Mouse (Mus musculus) thymus, postnatal 25 days (tissue): ENCODE measurements around the gene Olfr1494.

ENCODE experiments used
- DNase-seq: peaks from one replicate; pipeline ENCODE4 v3.0.0; 2022

Olfr1494 gene

GRCm38 (mm10) chr19:13739428-13739827, at the start of gene Olfr1494:
Gene Olfr1494 (plus strand): TSS chr19:13739728.
- DNase-seq, result no peak

DNA sequence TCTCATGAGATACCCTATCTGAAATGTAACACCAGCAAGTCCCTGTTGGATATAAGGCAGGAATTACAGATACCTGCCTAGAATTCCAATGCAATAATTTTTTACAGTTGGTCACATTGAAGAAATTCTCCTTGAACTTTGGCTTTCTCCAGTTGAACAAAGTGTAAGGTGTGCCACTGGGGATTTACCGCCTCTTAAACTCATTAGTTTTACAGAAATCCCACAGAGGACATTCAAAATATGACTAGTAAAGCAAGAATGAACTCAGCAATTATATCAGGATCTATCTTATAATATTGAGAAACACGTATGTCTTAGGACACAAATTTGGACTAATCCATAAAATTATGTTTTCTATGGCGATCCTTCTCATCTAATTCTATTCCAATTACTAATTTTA, 42.6 kb upstream of the Olfr1494 start, which contains the start of gene Olfr1491:
Gene Olfr1491, plus strand, starts transcription at position 301 of the 400 bp plus-strand sequence.
- DNase-seq, result no peak

GRCm38 (mm10) chr19:13722978-13723377, 16.6 kb upstream of the Olfr1494 start, which contains the start of gene Olfr1493-ps1:
Gene Olfr1493-ps1 (plus strand): TSS chr19:13723278.
- DNase-seq, result no peak

DNA sequence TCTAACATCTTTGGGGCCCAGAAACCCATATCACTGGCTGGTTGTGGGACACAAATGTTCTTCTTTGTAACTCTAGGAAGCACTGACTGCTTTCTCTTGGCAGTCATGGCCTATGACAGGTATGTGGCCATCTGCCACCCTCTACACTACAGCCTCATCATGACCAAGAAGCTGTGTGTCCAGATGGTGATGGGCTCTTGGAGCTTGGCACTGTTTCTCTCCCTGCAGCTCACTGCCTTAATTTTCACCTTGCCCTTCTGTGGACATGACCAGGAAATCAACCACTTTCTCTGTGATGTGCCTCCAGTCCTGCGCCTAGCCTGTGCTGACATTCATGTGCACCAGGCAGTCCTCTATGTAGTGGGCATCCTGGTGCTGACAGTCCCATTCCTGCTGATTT, 9.8 kb downstream of the Olfr1494 start:
- no peak for DNase-seq

DNA sequence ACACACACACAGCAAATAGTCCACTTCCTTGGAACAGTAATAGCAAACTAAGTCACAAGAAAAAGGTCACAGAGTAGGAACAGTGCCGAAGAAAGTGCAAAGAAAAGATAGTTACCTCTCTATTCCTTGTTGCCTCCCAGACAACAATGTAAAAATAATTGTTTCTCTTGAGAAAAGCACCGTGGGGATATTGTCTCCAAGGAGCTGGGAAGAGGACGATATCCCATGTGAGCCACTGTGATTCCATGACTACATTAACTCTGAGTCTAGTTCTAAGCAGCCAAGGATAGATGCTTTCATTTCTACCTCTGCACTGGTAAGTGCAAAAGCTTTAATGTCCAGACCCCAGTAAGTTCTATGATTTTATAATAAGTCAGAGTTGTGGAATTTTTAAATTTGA, 24.8 kb downstream of the Olfr1494 start, which contains the start of gene Olfr1495:
Gene Olfr1495, plus strand, starts transcription at position 301 of the 400 bp plus-strand sequence.
- no peak for DNase-seq

- no peak for DNase-seq
Measured at GRCm38 (mm10) chr19:13768565-13769276, 29.2 kb downstream of the Olfr1494 start.

DNA sequence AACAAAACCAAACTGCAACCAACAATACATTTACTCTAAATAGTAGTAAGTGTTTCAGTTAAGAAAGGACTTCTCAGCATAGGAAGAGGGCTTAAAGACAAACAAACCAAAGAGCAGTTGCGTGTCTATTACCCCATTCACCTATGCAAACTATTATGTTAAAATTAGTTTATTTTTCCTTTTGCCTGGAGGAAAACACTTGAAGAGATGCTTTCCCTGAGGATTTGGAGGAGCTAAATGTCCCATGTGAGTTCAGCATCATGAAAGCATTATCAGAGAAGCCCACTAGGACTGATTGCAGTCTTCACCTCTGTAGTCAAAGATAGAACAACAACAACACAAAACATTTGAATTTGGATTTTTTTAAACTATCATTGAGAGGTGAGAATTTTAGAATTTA, 38.0 kb downstream of the Olfr1494 start, which contains the start of gene Olfr1496:
Gene Olfr1496, plus strand, starts transcription at position 301 of the 400 bp plus-strand sequence.
- DNase-seq, result no peak

GRCm38 (mm10) chr19:13798102-13798501, 58.6 kb downstream of the Olfr1494 start, which contains the start of gene Olfr1497:
Gene Olfr1497 (minus strand): TSS chr19:13798202.
- no peak for DNase-seq
